ENCODE assay signal across 10 mouse cellular contexts in genomic region chr16:34114665-34115064, GRCm38 (mm10).
DNase-seq lines count a peak whose midpoint lies in the region; ATAC-seq lines count a peak whose summit lies in the region.
"Had no signal": no experiment of that assay in that cellular context is flagged by ENCODE, and none has a peak within 500 bp of the region (broad histone marks: within the 10 kb centered on the region; RNA-seq: fewer than 3 reads in every experiment).

No protein-coding gene starts in this region.

- H3K27ac ChIP-seq in forebrain, embryonic 16.5 days (ENCODE audit: low read length) = no peak overlapping the region
- H3K27ac ChIP-seq in midbrain, embryonic 12.5 days (replicated peaks) = no peak overlapping the region
- H3K27ac ChIP-seq: embryonic facial prominence, embryonic 15.5 days had no signal

- WGBS in forebrain, embryonic 16.5 days = 3% methylated on average over 3 of the region's 3 CpGs
- 5% methylated on average over 3 of the region's 3 CpGs for WGBS in midbrain, embryonic 12.5 days

- no peak overlapping the region for H3K9ac ChIP-seq in forebrain, embryonic 16.5 days (replicated peaks; ENCODE audit: low read depth, low read length)
- no peak overlapping the region for H3K9ac ChIP-seq in midbrain, embryonic 12.5 days (replicated peaks)
- H3K9ac ChIP-seq: embryonic facial prominence, embryonic 15.5 days had no signal

- no peaks in the 10 kb centered on the region for H3K4me1 ChIP-seq in forebrain, embryonic 16.5 days (replicated peaks; ENCODE audit: control insufficient read depth, insufficient read depth, low read length)
- no peaks in the 10 kb centered on the region for H3K4me1 ChIP-seq in midbrain, embryonic 12.5 days
- H3K4me1 ChIP-seq: embryonic facial prominence, embryonic 15.5 days had no signal

- peak; percentile 59 for DNase-seq in urinary bladder, postnatal 14 days (ENCODE audit: low spot score)
- DNase-seq in urinary bladder, postnatal 10 days (ENCODE audit: low spot score) = no peak
- peak; percentile 44 for DNase-seq in cerebellum, adult 11-12 months
- DNase-seq in hindlimb bud, embryonic 11.5 days (ENCODE audit: extremely low spot score, low read depth, low spot score) = peak; percentile 64
- peak; percentile 79 to 87 for DNase-seq in left cerebral cortex, postnatal 25 days (ENCODE audit: low spot score in 2 of 2)
- DNase-seq in spleen, postnatal 36 days (ENCODE audit: low spot score in 2 of 2) = peak; percentile 38 to 47

- H3K9me3 ChIP-seq in forebrain, embryonic 16.5 days (ENCODE audit: control insufficient read depth, low read length) = no peaks in the 10 kb centered on the region
- H3K9me3 ChIP-seq in midbrain, embryonic 12.5 days = no peaks in the 10 kb centered on the region
- H3K9me3 ChIP-seq: embryonic facial prominence, embryonic 15.5 days had no signal

- H3K4me3 ChIP-seq in forebrain, embryonic 16.5 days (replicated peaks; ENCODE audit: low read length) = no peak overlapping the region
- no peak overlapping the region for H3K4me3 ChIP-seq in midbrain, embryonic 12.5 days
- H3K4me3 ChIP-seq: embryonic facial prominence, embryonic 15.5 days; myocyte had no signal

- no peaks in the 10 kb centered on the region for H3K27me3 ChIP-seq in forebrain, embryonic 16.5 days (replicated peaks; ENCODE audit: control insufficient read depth, insufficient read depth, low read length)
- H3K27me3 ChIP-seq in midbrain, embryonic 12.5 days = no peaks in the 10 kb centered on the region
- H3K27me3 ChIP-seq: embryonic facial prominence, embryonic 15.5 days had no signal

- no peak overlapping the region for H3K4me2 ChIP-seq in forebrain, embryonic 16.5 days (ENCODE audit: low read length)
- H3K4me2 ChIP-seq in midbrain, embryonic 12.5 days (replicated peaks) = no peak overlapping the region
- H3K4me2 ChIP-seq: embryonic facial prominence, embryonic 15.5 days had no signal

- H3K36me3 ChIP-seq in forebrain, embryonic 16.5 days (ENCODE audit: control insufficient read depth, insufficient read depth) = 0 out of 2 replicates have a peak, but pooled peaks cover 3% of the 10 kb centered on the region
- 0 out of 2 replicates have a peak, but pooled peaks cover 3% of the 10 kb centered on the region for H3K36me3 ChIP-seq in midbrain, embryonic 12.5 days
- H3K36me3 ChIP-seq: embryonic facial prominence, embryonic 15.5 days had no signal

- ATAC-seq in forebrain, embryonic 16.5 days = peak; percentile 78
- ATAC-seq in midbrain, embryonic 12.5 days (ENCODE audit: low FRiP score, low read depth) = peak; percentile 72; the same call in 1 of the 2 replicates

- intact Hi-C loops in left cerebral cortex, postnatal 25 days (cut with DNase I) = loop anchor here (1.0 to 5.0 kb wide), 2 partner anchors 115 to 287 kb away; partner anchors contain the start of gene Itgb5
